Mouse (Mus musculus) kidney, embryonic 14.5 days (tissue): ENCODE data around the gene Nxpe3. TPM values are rescaled to one million over a fixed set of nuclear protein-coding genes. Genes with fewer than 3 reads are reported as not detected.

Source experiments
- ATAC-seq: fragments of 200-750 bp; cut with Nextera tagmentation; 2 replicates; pipeline ENCODE4 v1.8.0; 2017; ENCODE audit warnings: moderate number of reproducible peaks, mild to moderate bottlenecking, moderate TSS enrichment, moderate library complexity; ENCODE audit not compliant: low FRiP score, low TSS enrichment
- H3K27ac ChIP-seq: fragments of 300-500 bp; sonication (generic); 2 replicates; pipeline ENCODE4 v1.5.1; 2014; ENCODE audit warnings: low read depth, mild to moderate bottlenecking, low read length, moderate library complexity, mixed read lengths
- H3K27me3 ChIP-seq: fragments of 300-500 bp; sonication (generic); 2 replicates; pipeline ENCODE4 v1.6.1; 2014; ENCODE audit warnings: mild to moderate bottlenecking, low read length; ENCODE audit not compliant: control insufficient read depth, insufficient read depth
- H3K36me3 ChIP-seq: fragments of 300-500 bp; sonication (generic); 2 replicates; pipeline ENCODE4 v1.6.1; 2014; ENCODE audit warnings: low read length, mixed read lengths; ENCODE audit not compliant: control insufficient read depth, insufficient read depth
- H3K4me1 ChIP-seq: fragments of 300-500 bp; sonication (generic); 2 replicates; pipeline ENCODE4 v1.6.1; 2014; ENCODE audit warnings: low read length, mixed read lengths; ENCODE audit not compliant: control insufficient read depth, insufficient read depth
- H3K4me2 ChIP-seq: fragments of 300-500 bp; sonication (generic); replicated peaks from 2 replicates; pipeline ENCODE4 v1.6.1; 2014; ENCODE audit warnings: low read depth, mild to moderate bottlenecking, low read length
- H3K4me3 ChIP-seq: fragments of 300-500 bp; sonication (generic); 2 replicates; pipeline ENCODE4 v1.5.1; 2014; ENCODE audit warnings: mild to moderate bottlenecking, low read length
- H3K9ac ChIP-seq: fragments of 300-500 bp; sonication (generic); 2 replicates; pipeline ENCODE4 v1.6.1; 2014; ENCODE audit warnings: low read depth, mild to moderate bottlenecking, low read length, moderate library complexity
- H3K9me3 ChIP-seq: fragments of 300-500 bp; sonication (generic); 2 replicates; pipeline ENCODE4 v1.6.1; 2016; ENCODE audit warnings: low read length; ENCODE audit not compliant: control insufficient read depth
- WGBS: fragments of 180-500 bp; shearing (Covaris S2); extraction: QIAGEN DNeasy Blood & Tissue Kit; methylation state at CpG from one replicate; pipeline ENCODE4 v1.1.7; 2014; 5-methylcytosine and 5-hydroxymethylcytosine counted together
- polyA plus RNA-seq: library from polyadenylated mRNA; unstranded; fragments of >200 nt; fragmentation: Nextera tagmentation; extraction: Ambion mirVana; gene quantifications from 2 replicates; pipeline ENCODE4 v1.2.1, GENCODE M21; 2014

The Nxpe3 gene
- polyA plus RNA-seq, 1 experiment from 2014 or later, result 1.3 TPM

GRCm38 (mm10) chr16:55914716-55915115, 19.6 kb upstream of the Nxpe3 start:
- no peak overlapping the region for H3K9ac ChIP-seq
- no peak for ATAC-seq
- peaks cover 41% of the 10 kb centered on the region for H3K36me3 ChIP-seq
- no peaks in the 10 kb centered on the region for H3K4me1 ChIP-seq
- no peak overlapping the region for H3K4me3 ChIP-seq
- H3K9me3 ChIP-seq, result no peaks in the 10 kb centered on the region
- no peak overlapping the region for H3K27ac ChIP-seq
- 97% methylated on average over 7 of the region's 7 CpGs for WGBS
- no peaks in the 10 kb centered on the region for H3K27me3 ChIP-seq
- no peak overlapping the region for H3K4me2 ChIP-seq

- Histone ChIP-seq H3K36me3 (peaks cover 45% of the 10 kb centered on the region), H3K4me2 (no peak overlapping the region), H3K9me3 (no peaks in the 10 kb centered on the region), H3K4me1 (no peaks in the 10 kb centered on the region), H3K9ac (no peak overlapping the region), H3K4me3 (no peak overlapping the region), H3K27me3 (no peaks in the 10 kb centered on the region), H3K27ac (no peak overlapping the region)
- WGBS, result 92% methylated on average over 10 of the region's 10 CpGs
- no peak for ATAC-seq
These were observed 15.2 kb upstream of the Nxpe3 start for GRCm38 (mm10) chr16:55910208-55910793.

- peaks cover 34% of the 10 kb centered on the region for H3K36me3 ChIP-seq
- ATAC-seq, result no peak
These were observed 12.0 kb upstream of the Nxpe3 start for GRCm38 (mm10) chr16:55906928-55907679.

GRCm38 (mm10) chr16:55905370-55905769, 10.3 kb upstream of the Nxpe3 start:
- H3K27ac ChIP-seq, result no peak overlapping the region
- H3K4me3 ChIP-seq, result no peak overlapping the region
- no peaks in the 10 kb centered on the region for H3K9me3 ChIP-seq
- H3K27me3 ChIP-seq, result no peaks in the 10 kb centered on the region
- no peak for ATAC-seq
- WGBS, result 88% methylated on average over 25 of the region's 25 CpGs
- peaks cover 25% of the 10 kb centered on the region for H3K36me3 ChIP-seq
- H3K4me2 ChIP-seq, result no peak overlapping the region
- H3K9ac ChIP-seq, result no peak overlapping the region
- H3K4me1 ChIP-seq, result peaks cover 3% of the 10 kb centered on the region; the same call in 1 of the 2 replicates

More at GRCm38 (mm10) chr16:55906928-55907679, 12.0 kb upstream of the Nxpe3 start:
- Histone ChIP-seq H3K27me3 (no peaks in the 10 kb centered on the region), H3K9ac (no peak overlapping the region), H3K4me1 (peaks cover 3% of the 10 kb centered on the region; the same call in 1 of the 2 replicates), H3K27ac (no peak overlapping the region), H3K4me3 (no peak overlapping the region), H3K9me3 (no peaks in the 10 kb centered on the region), H3K4me2 (no peak overlapping the region)
- 92% methylated on average over 5 of the region's 5 CpGs for WGBS

- Histone ChIP-seq H3K4me2 (no peak overlapping the region), H3K4me1 (peaks cover 3% of the 10 kb centered on the region; the same call in 1 of the 2 replicates), H3K27ac (no peak overlapping the region), H3K9ac (no peak overlapping the region), H3K9me3 (no peaks in the 10 kb centered on the region), H3K36me3 (peaks cover 19% of the 10 kb centered on the region), H3K4me3 (no peak overlapping the region), H3K27me3 (no peaks in the 10 kb centered on the region)
- ATAC-seq, result peak; percentile 58; the same call in 1 of the 2 replicates
- WGBS, result 79% methylated on average over 14 of the region's 14 CpGs
These were observed 7.0 kb upstream of the Nxpe3 start for GRCm38 (mm10) chr16:55901839-55902756.

GRCm38 (mm10) chr16:55898385-55899002, 3.4 kb upstream of the Nxpe3 start:
- Histone ChIP-seq H3K27ac (no peak overlapping the region), H3K4me1 (peaks cover 8% of the 10 kb centered on the region), H3K9ac (no peak overlapping the region), H3K36me3 (no peaks in the 10 kb centered on the region), H3K27me3 (no peaks in the 10 kb centered on the region), H3K4me3 (no peak overlapping the region), H3K4me2 (no peak overlapping the region), H3K9me3 (no peaks in the 10 kb centered on the region)
- WGBS, result 79% methylated on average over 9 of the region's 9 CpGs
- ATAC-seq, result no peak

- Histone ChIP-seq H3K4me2 (peak overlapping the region; percentile 87), H3K9ac (peak overlapping the region; percentile 75), H3K27me3 (no peaks in the 10 kb centered on the region), H3K27ac (peak overlapping the region; percentile 19), H3K36me3 (no peaks in the 10 kb centered on the region), H3K4me1 (peaks cover 4% of the 10 kb centered on the region; the same call in 1 of the 2 replicates), H3K4me3 (peak overlapping the region; percentile 74), H3K9me3 (no peaks in the 10 kb centered on the region)
- WGBS, result 5% methylated on average over 9 of the region's 9 CpGs
- peak; percentile 20; the same call in 1 of the 2 replicates for ATAC-seq
These were observed 588 bp upstream of the Nxpe3 start for GRCm38 (mm10) chr16:55895651-55896095.

GRCm38 (mm10) chr16:55894536-55894892, 571 bp downstream of the Nxpe3 start:
- Histone ChIP-seq H3K9me3 (no peaks in the 10 kb centered on the region), H3K27ac (0 out of 2 replicates have a peak overlapping the region, but pooled peaks have one; percentile 78), H3K9ac (peak overlapping the region; percentile 75), H3K36me3 (no peaks in the 10 kb centered on the region), H3K4me2 (peak overlapping the region; percentile 87), H3K4me3 (peak overlapping the region; percentile 74), H3K27me3 (no peaks in the 10 kb centered on the region), H3K4me1 (peaks cover 4% of the 10 kb centered on the region; the same call in 1 of the 2 replicates)
- ATAC-seq, result no peak; the same call in 1 of the 2 replicates
- 0% methylated on average over 4 of the region's 4 CpGs for WGBS
